In the genomic region with DNA sequence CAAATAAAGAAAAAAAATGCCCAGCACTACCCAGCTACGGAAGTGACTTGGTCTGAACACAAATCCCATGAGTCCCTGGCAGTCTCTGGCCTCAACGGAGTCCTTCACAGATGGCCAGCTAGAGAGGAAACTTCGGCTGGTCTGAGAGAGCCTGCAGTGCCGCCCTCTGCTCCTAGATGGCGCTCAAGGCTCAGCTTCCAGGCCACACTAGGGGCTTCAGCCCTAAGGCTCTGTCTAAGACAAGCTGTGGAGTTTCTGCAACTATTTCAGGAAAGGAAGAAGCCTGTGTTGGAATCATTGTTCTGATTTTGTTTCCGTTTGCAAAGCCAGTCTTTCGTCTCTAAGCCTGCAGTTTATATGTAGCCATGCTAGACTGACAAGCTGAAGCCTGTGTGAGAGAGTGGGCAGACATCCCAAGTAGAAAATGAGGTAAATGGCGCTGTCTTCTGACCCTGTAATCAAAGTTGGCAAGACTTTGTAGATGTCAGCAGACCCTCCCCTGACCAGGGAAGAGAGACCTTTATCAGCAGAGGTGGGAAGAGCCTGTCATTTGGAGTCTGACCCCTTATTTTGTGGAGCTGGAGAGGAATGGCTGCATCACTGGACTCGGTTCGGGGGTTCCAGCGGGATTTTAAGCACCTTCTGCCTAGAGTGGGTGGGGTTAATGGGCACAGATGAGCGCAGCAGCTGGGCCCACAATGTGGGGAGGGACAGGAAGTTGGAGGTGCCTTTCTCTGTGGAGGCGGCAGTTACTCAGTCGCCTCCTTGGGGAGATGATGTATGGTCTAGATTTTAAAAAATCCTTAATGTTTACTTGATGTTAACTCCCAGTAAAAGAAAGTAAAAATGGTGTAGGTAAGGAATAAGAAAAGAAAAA, we compare ENCODE assay signal across 7 mouse cellular contexts.
DNase-seq lines count a peak whose midpoint lies in the region; ATAC-seq and TF ChIP-seq lines count a peak whose summit lies in the region.

No protein-coding gene starts in this region.

- no peak overlapping the region for H3K4me2 ChIP-seq in stomach, embryonic 14.5 days (replicated peaks; ENCODE audit: low read depth, low read length)

- no peaks in the 10 kb centered on the region for H3K9me3 ChIP-seq in limb, embryonic 10.5 days (replicated peaks)
- H3K9me3 ChIP-seq in stomach, embryonic 14.5 days (ENCODE audit: control insufficient read depth, low read depth, low read length), result no peaks in the 10 kb centered on the region

- no peak overlapping the region for H3K4me3 ChIP-seq in kidney, adult 2 months (ENCODE audit: insufficient read depth, low read depth, low read length)
- H3K4me3 ChIP-seq in limb, embryonic 10.5 days, result no peak overlapping the region
- H3K4me3 ChIP-seq in stomach, embryonic 14.5 days (ENCODE audit: low read depth, low read length), result no peak overlapping the region

- peak; percentile 88 for DNase-seq in adrenal gland, postnatal 10 days
- peak; percentile 57 for DNase-seq in embryo, embryonic 11.5 days (ENCODE audit: low read depth, low spot score)
- DNase-seq in kidney, adult 2 months, result peak; percentile 75
- DNase-seq in limb, embryonic 10.5 days (ENCODE audit: low spot score), result peak; percentile 90
- DNase-seq in naive thymus-derived CD4-positive, alpha-beta T cell, adult 2 months (ENCODE audit: low read depth), result peak; percentile 40

- no peaks in the 10 kb centered on the region for H3K27me3 ChIP-seq in kidney, adult 2 months (replicated peaks; ENCODE audit: control insufficient read depth, insufficient read depth, low read length)
- no peaks in the 10 kb centered on the region for H3K27me3 ChIP-seq in limb, embryonic 10.5 days (ENCODE audit: low read depth, poor library complexity, severe bottlenecking)
- H3K27me3 ChIP-seq in stomach, embryonic 14.5 days (ENCODE audit: control insufficient read depth, insufficient read depth, low read length), result no peaks in the 10 kb centered on the region

- no peaks in the 10 kb centered on the region for H3K36me3 ChIP-seq in kidney, adult 2 months (ENCODE audit: control insufficient read depth, insufficient read depth, low read length)
- H3K36me3 ChIP-seq in limb, embryonic 10.5 days, result no peaks in the 10 kb centered on the region
- H3K36me3 ChIP-seq in stomach, embryonic 14.5 days (ENCODE audit: control insufficient read depth, insufficient read depth, low read length), result no peaks in the 10 kb centered on the region

- no peak overlapping the region for H3K9ac ChIP-seq in stomach, embryonic 14.5 days (replicated peaks; ENCODE audit: low read depth, low read length)

- no peaks in the 10 kb centered on the region for H3K4me1 ChIP-seq in kidney, adult 2 months (ENCODE audit: control insufficient read depth, insufficient read depth, low read length)
- H3K4me1 ChIP-seq in limb, embryonic 10.5 days, result peaks cover 7% of the 10 kb centered on the region; the same call in 1 of the 2 replicates
- no peaks in the 10 kb centered on the region for H3K4me1 ChIP-seq in stomach, embryonic 14.5 days (ENCODE audit: control insufficient read depth, insufficient read depth, low read length)

- WGBS in kidney, adult 2 months, result 12% methylated on average over 14 of the region's 14 CpGs
- 51% methylated on average over 14 of the region's 14 CpGs for WGBS in limb, embryonic 10.5 days
- WGBS in stomach, embryonic 14.5 days, result 37% methylated on average over 14 of the region's 14 CpGs

- no peak for TF ChIP-seq POLR2A in kidney, adult 2 months (IDR thresholded peaks at IDR 0.05; ENCODE audit: low read depth, low read length)

- peak; percentile 62; the same call in 1 of the 2 replicates for ATAC-seq in granulocyte monocyte progenitor cell, adult 5-6 weeks (replicated peaks; ENCODE audit: poor library complexity, severe bottlenecking)
- ATAC-seq in stomach, embryonic 14.5 days (ENCODE audit: insufficient number of reproducible peaks, insufficient read depth, low FRiP score, low read depth), result peak; percentile 62; the same call in 1 of the 2 replicates

- H3K27ac ChIP-seq in kidney, adult 2 months (ENCODE audit: insufficient read depth, low read depth, low read length), result peak overlapping the region; percentile 39; the same call in 1 of the 2 replicates
- no peak overlapping the region for H3K27ac ChIP-seq in limb, embryonic 10.5 days
- H3K27ac ChIP-seq in stomach, embryonic 14.5 days (ENCODE audit: low read length), result no peak overlapping the region; the same call in 1 of the 2 replicates

- TF ChIP-seq CTCF in kidney, adult 2 months (conservative IDR thresholded peaks at IDR 0.05; ENCODE audit: insufficient read depth, insufficient read length, low read depth, low read length), result peak; percentile 81

Comparison
In these comparisons a context has a peak if more than half of its experiments do, and no peak if none do; other contexts are left out.
1. DNase-seq: peak in every context shown above with its lines; median percentile 90 in limb, embryonic 10.5 days; 88 in adrenal gland, postnatal 10 days; 75 in kidney, adult 2 months; 57 in embryo, embryonic 11.5 days; 40 in naive thymus-derived CD4-positive, alpha-beta T cell, adult 2 months.